Mouse (Mus musculus) lung, adult 18-20 months (tissue): Measurements from ENCODE around the gene Nlrp4a.
"Not testable (repeated sequence)": the region's sequence is repeated elsewhere in the genome, so short reads cannot be mapped to it uniquely, and the experiment has no call there.

Experiments used
- DNase-seq, 2 experiments: peaks; one replicate each; pipeline ENCODE4 v3.0.0; 2022; ENCODE audit warnings: mixed read lengths in 2 of 2

Gene Nlrp4a

DNA sequence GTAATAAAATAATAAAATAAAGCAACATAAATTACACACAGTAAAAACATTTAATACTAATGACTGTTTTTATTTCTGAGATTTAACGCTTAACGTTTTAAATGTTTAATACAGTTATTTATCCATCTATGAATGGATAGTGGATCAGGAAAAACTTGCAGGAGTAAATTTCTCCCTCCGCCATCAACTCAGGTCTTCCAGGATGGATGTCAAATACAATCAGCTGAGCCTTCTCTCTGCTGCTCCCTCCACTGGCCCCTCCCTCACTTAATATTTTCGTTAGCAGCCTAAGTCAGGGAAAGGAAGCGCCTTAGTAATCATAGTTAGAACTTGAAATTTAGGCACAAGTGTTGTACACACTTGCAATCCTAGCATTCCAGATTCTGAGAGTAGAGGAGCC is at the start of gene Nlrp4a:
Gene Nlrp4a, plus strand, starts transcription at position 301 of the 400 bp plus-strand sequence.
- no peak for DNase-seq

DNA sequence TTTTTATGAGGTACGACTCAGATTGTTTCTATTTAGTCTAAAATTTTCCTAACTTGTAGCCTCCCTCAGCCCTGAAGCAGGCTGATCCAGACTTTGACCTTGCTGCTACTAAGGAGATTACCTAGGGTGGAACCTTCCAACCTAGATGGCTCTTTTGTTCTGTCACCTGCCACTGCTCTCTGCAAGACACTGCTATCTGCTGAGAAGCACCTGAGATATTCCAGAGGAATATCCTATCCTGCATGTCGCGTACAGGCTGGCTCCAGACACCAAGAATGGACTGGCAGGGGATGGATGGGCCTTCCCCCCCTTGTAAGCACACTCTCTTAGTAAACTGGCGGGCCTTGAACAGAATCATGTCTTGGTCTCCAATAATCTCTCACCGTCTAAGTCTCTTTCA is 48.2 kb upstream of the Nlrp4a start:
- not testable (repeated sequence) for DNase-seq

DNA sequence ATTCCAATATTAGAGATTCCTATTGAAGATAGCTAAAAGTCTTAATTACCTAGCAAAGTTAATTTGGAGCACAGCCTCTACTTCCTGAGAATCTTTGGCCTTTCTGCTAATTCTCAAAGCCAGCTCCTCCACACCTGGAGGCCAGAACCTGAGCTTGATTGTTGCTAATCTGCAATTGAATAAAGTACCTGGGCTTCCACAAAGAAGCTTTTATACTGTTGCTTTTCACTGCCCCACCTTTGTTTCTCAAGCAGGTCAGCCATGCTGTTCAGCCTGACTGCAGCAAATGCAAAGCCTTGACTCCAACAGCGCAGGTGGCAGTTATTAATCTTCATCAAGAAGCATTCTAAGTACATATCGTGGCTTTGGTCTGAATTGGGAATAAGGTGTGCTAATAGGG is 43.8 kb upstream of the Nlrp4a start:
- not testable (repeated sequence) for DNase-seq

DNA sequence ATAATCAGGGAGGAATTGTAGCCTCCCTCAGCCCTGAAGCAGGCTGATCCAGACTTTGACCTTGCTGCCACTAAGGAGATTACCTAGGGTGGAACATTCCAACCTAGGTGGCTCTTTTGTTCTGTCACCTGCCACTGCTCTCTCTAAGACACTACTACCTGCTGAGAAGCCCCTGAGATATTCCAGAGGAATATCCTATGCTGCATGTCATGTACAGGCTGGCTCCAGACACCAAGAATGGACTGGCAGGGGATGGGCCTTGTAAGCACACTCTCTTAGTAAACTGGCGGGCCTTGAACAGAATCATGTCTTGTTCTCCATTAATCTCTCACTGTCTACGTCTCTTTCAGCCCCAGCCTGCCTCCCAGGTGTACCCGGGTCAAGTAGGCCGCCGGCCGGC is 43.1 kb upstream of the Nlrp4a start:
- DNase-seq, result not testable (repeated sequence)

DNA sequence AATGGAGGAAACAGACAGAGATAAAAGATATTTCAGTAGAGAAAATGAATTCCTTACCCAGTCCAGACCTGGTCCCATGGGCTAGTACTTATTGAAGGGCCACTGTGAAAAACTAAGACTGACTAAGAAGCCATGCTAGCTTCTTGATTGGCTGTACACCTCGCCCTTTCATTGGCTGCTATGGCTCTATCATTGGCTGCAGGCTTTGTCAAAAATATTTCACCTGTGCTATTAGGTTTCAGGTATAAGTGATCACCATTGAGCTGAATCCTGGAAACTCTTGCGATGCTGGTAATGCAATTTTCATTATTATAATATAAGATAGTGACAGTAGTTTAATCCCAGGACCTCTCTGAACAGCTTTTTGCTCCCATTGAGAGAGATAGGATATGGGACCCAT is 31.3 kb upstream of the Nlrp4a start, which contains the start of gene Nlrp9c:
Gene Nlrp9c, minus strand, starts transcription at position 101 of the 400 bp plus-strand sequence.
- not testable (repeated sequence) for DNase-seq

DNA sequence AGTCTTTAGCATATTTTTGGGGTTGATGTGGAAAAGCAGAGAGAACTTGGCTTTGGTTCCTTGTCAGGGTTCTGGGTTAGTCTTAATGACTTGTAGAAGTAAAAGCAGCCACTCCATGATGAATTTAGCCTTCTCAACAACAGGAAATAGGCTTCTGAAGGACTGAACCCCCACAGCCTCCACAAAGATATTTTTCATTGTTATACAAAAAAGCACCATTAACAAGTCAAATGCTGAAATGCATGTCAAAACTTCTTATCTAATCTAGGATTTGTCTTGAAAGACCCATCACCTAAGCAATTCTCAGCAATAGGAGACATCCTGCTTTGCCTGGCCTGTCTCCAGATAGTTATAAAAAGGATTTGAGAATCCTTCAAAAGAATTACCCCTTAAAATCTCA is 41.8 kb downstream of the Nlrp4a start:
- no peak for DNase-seq

DNA sequence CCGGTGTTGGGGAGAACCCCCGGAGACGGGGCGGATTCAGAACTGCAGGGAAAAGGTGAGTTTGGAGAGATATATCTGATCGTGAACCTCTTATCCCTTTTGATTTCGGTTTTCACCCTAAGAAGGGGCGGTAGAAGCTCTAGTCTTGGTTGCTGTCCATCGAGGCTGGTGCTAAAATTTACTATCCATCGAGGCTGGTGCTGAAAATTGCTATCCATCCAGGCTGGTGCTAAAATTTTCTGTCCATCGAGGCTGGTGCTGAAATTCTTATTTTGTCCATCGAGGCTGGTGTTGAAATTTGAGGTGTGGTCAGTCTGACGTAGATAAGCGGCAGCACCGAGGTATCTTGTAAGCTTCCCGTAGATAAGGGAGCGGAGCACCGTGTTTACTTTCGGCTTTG is 54.6 kb downstream of the Nlrp4a start:
- DNase-seq, result not testable (repeated sequence)
